Mouse (Mus musculus): ENCODE data around the gene Il31ra. TPM values are rescaled to one million over a fixed set of nuclear protein-coding genes. Genes with fewer than 3 reads are reported as not detected.
A peak's percentile ranks its signal among the peaks of the same experiment; 100 is the strongest.

Gene Il31ra
- total RNA-seq, 1 experiment from 2014 or later = 0.19 TPM

- no peak for DNase-seq
Measured at GRCm38 (mm10) chr13:112507691-112508090, 86.5 kb downstream of the Il31ra start.

- DNase-seq = no peak
Measured at GRCm38 (mm10) chr13:112506766-112507165, 87.4 kb downstream of the Il31ra start.

GRCm38 (mm10) chr13:112505436-112505835 lies 88.7 kb downstream of the Il31ra start:
- DNase-seq = no peak

GRCm38 (mm10) chr13:112503846-112504245 lies 90.3 kb downstream of the Il31ra start:
- no peak for DNase-seq

GRCm38 (mm10) chr13:112500466-112500865 lies 93.7 kb downstream of the Il31ra start:
- DNase-seq = no peak

- DNase-seq = no peak
Measured at GRCm38 (mm10) chr13:112500027-112500426, 94.1 kb downstream of the Il31ra start.

GRCm38 (mm10) chr13:112494590-112494989 lies 99.6 kb downstream of the Il31ra start:
- DNase-seq = no peak

GRCm38 (mm10) chr13:112492285-112492678 lies 101.9 kb downstream of the Il31ra start:
- no peak for DNase-seq

GRCm38 (mm10) chr13:112491636-112492284 lies 102.4 kb downstream of the Il31ra start:
- no peak for DNase-seq

GRCm38 (mm10) chr13:112490036-112490435 lies 104.1 kb downstream of the Il31ra start:
- no peak for DNase-seq

GRCm38 (mm10) chr13:112486676-112487075 lies 107.5 kb downstream of the Il31ra start:
- DNase-seq = no peak

- no peak for DNase-seq
Measured at GRCm38 (mm10) chr13:112486236-112486635, 107.9 kb downstream of the Il31ra start.

GRCm38 (mm10) chr13:112483015-112483414 lies 111.1 kb downstream of the Il31ra start:
- no peak for DNase-seq

GRCm38 (mm10) chr13:112482525-112482924 lies 111.6 kb downstream of the Il31ra start:
- no peak for DNase-seq

GRCm38 (mm10) chr13:112479926-112480325 lies 114.2 kb downstream of the Il31ra start:
- no peak for DNase-seq

- DNase-seq = no peak
Measured at GRCm38 (mm10) chr13:112479032-112479431, 115.1 kb downstream of the Il31ra start.

- no peak for DNase-seq
Measured at GRCm38 (mm10) chr13:112473757-112474755, 120.1 kb downstream of the Il31ra start.

GRCm38 (mm10) chr13:112472401-112473023 lies 121.6 kb downstream of the Il31ra start:
- peak; percentile 37 for DNase-seq

GRCm38 (mm10) chr13:112471201-112471600 lies 123.0 kb downstream of the Il31ra start:
- DNase-seq = no peak
